Mouse (Mus musculus) mouse trophoblast stem cell (cell line): ENCODE results near the gene Cyp2d11.
"Not testable (repeated sequence)": the region's sequence is repeated elsewhere in the genome, so short reads cannot be mapped to it uniquely, and the experiment has no call there.

ENCODE experiments used
- in situ Hi-C, 2 experiments: fragments of 300-500 bp; cut with MseI, MboI; formaldehyde crosslinking; loops; 2 replicates in 1 of 2; 3 replicates in 1 of 2; pipeline ENCODE4 v1.15.1; 2025

Gene Cyp2d11

GRCm38 (mm10) chr15:82379871-82380713 lies 13.7 kb downstream of the Cyp2d11 start, which contains the start of gene Cyp2d22:
Gene Cyp2d22, minus strand, starts transcription at chr15:82380260.
- in situ Hi-C loops = no loop called here

GRCm38 (mm10) chr15:82379511-82379870 lies 14.3 kb downstream of the Cyp2d11 start:
- in situ Hi-C loops = no loop called here

- in situ Hi-C loops = no loop called here
These were observed 15.3 kb downstream of the Cyp2d11 start for GRCm38 (mm10) chr15:82378261-82379180.

GRCm38 (mm10) chr15:82377701-82378100 lies 16.1 kb downstream of the Cyp2d11 start:
- in situ Hi-C loops = no loop called here

GRCm38 (mm10) chr15:82376393-82377138 lies 17.3 kb downstream of the Cyp2d11 start:
- in situ Hi-C loops = no loop called here

- in situ Hi-C loops = no loop called here
These were observed 18.0 kb downstream of the Cyp2d11 start for GRCm38 (mm10) chr15:82375855-82376254.

GRCm38 (mm10) chr15:82374437-82374836 lies 19.4 kb downstream of the Cyp2d11 start:
- in situ Hi-C loops = no loop called here

GRCm38 (mm10) chr15:82372991-82373390 lies 20.8 kb downstream of the Cyp2d11 start:
- in situ Hi-C loops = no loop called here

- in situ Hi-C loops = no loop called here
These were observed 21.4 kb downstream of the Cyp2d11 start for GRCm38 (mm10) chr15:82372446-82372845.

- in situ Hi-C loops = no loop called here
These were observed 25.0 kb downstream of the Cyp2d11 start for GRCm38 (mm10) chr15:82368851-82369250.

- in situ Hi-C loops = no loop called here
These were observed 25.7 kb downstream of the Cyp2d11 start for GRCm38 (mm10) chr15:82368146-82368545.

GRCm38 (mm10) chr15:82364561-82364960 lies 29.3 kb downstream of the Cyp2d11 start:
- in situ Hi-C loops = not testable (repeated sequence)

- in situ Hi-C loops = not testable (repeated sequence)
These were observed 30.0 kb downstream of the Cyp2d11 start for GRCm38 (mm10) chr15:82363801-82364200.

- in situ Hi-C loops = no loop called here
These were observed 31.6 kb downstream of the Cyp2d11 start for GRCm38 (mm10) chr15:82362234-82362633.

- in situ Hi-C loops = no loop called here
These were observed 32.3 kb downstream of the Cyp2d11 start for GRCm38 (mm10) chr15:82361459-82362018.

- in situ Hi-C loops = no loop called here
These were observed 35.2 kb downstream of the Cyp2d11 start for GRCm38 (mm10) chr15:82358431-82359260.

GRCm38 (mm10) chr15:82354126-82354945 lies 39.5 kb downstream of the Cyp2d11 start, which contains the start of gene Ndufa6:
Gene Ndufa6, minus strand, starts transcription at chr15:82354322.
- in situ Hi-C loops = no loop called here

GRCm38 (mm10) chr15:82353745-82354113 lies 40.1 kb downstream of the Cyp2d11 start:
- in situ Hi-C loops = no loop called here

GRCm38 (mm10) chr15:82353078-82353744 lies 40.6 kb downstream of the Cyp2d11 start:
- in situ Hi-C loops = no loop called here
